Mouse (Mus musculus): ENCODE data around the gene Adrm1.

DNA sequence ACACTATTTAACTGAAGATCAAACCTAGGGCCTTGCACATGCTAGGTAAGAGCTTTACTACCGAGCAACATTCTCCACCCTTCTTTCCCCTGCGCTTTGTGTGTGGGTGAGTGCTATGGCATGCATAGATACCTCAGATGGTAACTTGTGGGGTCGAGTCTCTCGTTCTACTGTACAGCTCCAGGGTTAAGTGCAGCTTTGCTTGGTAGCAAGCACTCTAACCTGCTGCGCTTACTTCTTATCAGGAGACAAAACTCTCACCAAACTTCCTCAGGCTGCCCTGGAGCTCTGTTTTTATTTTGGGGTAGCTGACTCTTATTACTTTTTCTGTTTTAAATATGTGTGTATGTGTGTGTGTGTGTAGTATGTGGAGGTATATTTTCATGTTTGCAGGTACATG, 35.9 kb upstream of the Adrm1 start:
- TF ChIP-seq CTCF (conservative IDR thresholded peaks at IDR 0.05; ENCODE audit: insufficient read depth, insufficient read length, low read depth, low read length) = no peak
- no peak for TF ChIP-seq POLR2A (IDR thresholded peaks at IDR 0.05; ENCODE audit: low read depth, low read length)

Measured in kidney, adult 2 months (tissue).